Mouse (Mus musculus) MEL (cell line): ENCODE results near the gene Usp53. TPM values are rescaled to one million over a fixed set of nuclear protein-coding genes. Genes with fewer than 3 reads are reported as not detected.

Experiments
- DNase-seq: peaks from one replicate; pipeline ENCODE4 v3.0.0; 2011; ENCODE audit warnings: low read depth, low spot score
- H3K27ac ChIP-seq: 2 replicates; pipeline ENCODE4 v1.5.1; 2012; ENCODE audit warnings: low read depth, mild to moderate bottlenecking, control low read depth, low read length, moderate library complexity; ENCODE audit not compliant: control insufficient read depth
- H3K27me3 ChIP-seq, 2 experiments: fragments of 150-350 bp in 1 of 2; sonication (generic) in 1 of 2; 2 replicates each; pipeline ENCODE4 v1.6.1; 2012; ENCODE audit warnings: low read length in 2 of 2, mild to moderate bottlenecking in 2 of 2, improper control_type of control experiment in 1 of 2, moderate library complexity in 1 of 2; ENCODE audit not compliant: insufficient read depth in 2 of 2, control insufficient read depth in 1 of 2
- H3K36me3 ChIP-seq, 2 experiments: 2 replicates each; pipeline ENCODE4 v1.6.1; 2012 to 2014; ENCODE audit warnings: low read length in 2 of 2, improper control_type of control experiment in 1 of 2, inconsistent platforms in 1 of 2, mild to moderate bottlenecking in 1 of 2; ENCODE audit not compliant: insufficient read depth in 2 of 2, control insufficient read depth in 1 of 2
- H3K4me1 ChIP-seq, 2 experiments: fragments of 150-350 bp in 1 of 2; sonication (generic) in 1 of 2; 2 replicates each; pipeline ENCODE4 v1.6.1; 2012; ENCODE audit warnings: low read length in 2 of 2, improper control_type of control experiment in 1 of 2, mild to moderate bottlenecking in 1 of 2; ENCODE audit not compliant: insufficient read depth in 2 of 2, control insufficient read depth in 1 of 2
- H3K4me3 ChIP-seq, 2 experiments: fragments of 150-350 bp in 1 of 2; sonication (generic) in 1 of 2; 2 replicates each; pipeline ENCODE4 v1.5.1; 2012; ENCODE audit warnings: low read depth in 2 of 2, low read length in 2 of 2, mild to moderate bottlenecking in 2 of 2, moderate library complexity in 2 of 2, control low read depth in 1 of 2, improper control_type of control experiment in 1 of 2; ENCODE audit not compliant: control insufficient read depth in 1 of 2, insufficient read depth in 1 of 2
- H3K79me2 ChIP-seq: 2 replicates; pipeline ENCODE4 v1.6.1; 2012; ENCODE audit warnings: mild to moderate bottlenecking, low read length, moderate library complexity; ENCODE audit not compliant: control insufficient read depth, poor library complexity, insufficient read depth
- H3K9ac ChIP-seq: 2 replicates; pipeline ENCODE4 v1.6.1; 2012; ENCODE audit warnings: low read depth, mild to moderate bottlenecking, control low read depth, low read length, moderate library complexity; ENCODE audit not compliant: control insufficient read depth, poor library complexity, severe bottlenecking
- H3K9me3 ChIP-seq: fragments of 150-350 bp; sonication (generic); replicated peaks from 2 replicates; pipeline ENCODE4 v1.6.1; 2012; ENCODE audit warnings: mild to moderate bottlenecking, low read length, improper control_type of control experiment, moderate library complexity; ENCODE audit not compliant: insufficient read depth
- BHLHE40 ChIP-seq: IDR thresholded peaks from 2 replicates; pipeline ENCODE4 v1.6.1; 2012; ENCODE audit warnings: low read depth, mild to moderate bottlenecking, inconsistent platforms, low read length, improper control_type of control experiment, borderline replicate concordance
- CTCF ChIP-seq, 3 experiments: IDR thresholded peaks in 2 of 3; conservative IDR thresholded peaks in 1 of 3; 2 replicates each; pipeline ENCODE4 v1.5.1; 2011 to 2012; ENCODE audit warnings: low read length in 3 of 3, low read depth in 2 of 3, mild to moderate bottlenecking in 2 of 3, improper control_type of control experiment in 1 of 3, inconsistent platforms in 1 of 3, mixed read lengths in 1 of 3, moderate library complexity in 1 of 3; ENCODE audit not compliant: control insufficient read depth in 1 of 3, insufficient read depth in 1 of 3, poor library complexity in 1 of 3, severe bottlenecking in 1 of 3
- EP300 ChIP-seq, 2 experiments: IDR thresholded peaks; 2 replicates each; pipeline ENCODE4 v1.6.1; 2011; ENCODE audit warnings: improper control_type of control experiment in 2 of 2, low read length in 2 of 2, low read depth in 1 of 2, mild to moderate bottlenecking in 1 of 2
- ETS1 ChIP-seq: IDR thresholded peaks from 2 replicates; pipeline ENCODE4 v1.6.1; 2012; ENCODE audit warnings: low read depth, mild to moderate bottlenecking, inconsistent platforms, low read length, improper control_type of control experiment, moderate library complexity
- GATA1 ChIP-seq: IDR thresholded peaks from 2 replicates; pipeline ENCODE4 v1.6.1; 2011; ENCODE audit warnings: low read depth, low read length, improper control_type of control experiment
- JUND ChIP-seq: IDR thresholded peaks from 2 replicates; pipeline ENCODE4 v1.6.1; 2011; ENCODE audit warnings: low read depth, mild to moderate bottlenecking, improper control_type of control experiment, low read length
- MAFK ChIP-seq: IDR thresholded peaks from 2 replicates; pipeline ENCODE4 v1.6.1; 2011; ENCODE audit warnings: low read depth, mild to moderate bottlenecking, low read length, improper control_type of control experiment, borderline replicate concordance
- MAX ChIP-seq: IDR thresholded peaks from 2 replicates; pipeline ENCODE4 v1.6.1; 2011; ENCODE audit warnings: low read length, improper control_type of control experiment
- MAZ ChIP-seq: IDR thresholded peaks from 2 replicates; pipeline ENCODE4 v1.6.1; 2012; ENCODE audit warnings: low read depth, mild to moderate bottlenecking, inconsistent platforms, low read length, improper control_type of control experiment
- NELFE ChIP-seq: IDR thresholded peaks from 2 replicates; pipeline ENCODE4 v1.6.1; 2011; ENCODE audit warnings: low read depth, low read length, improper control_type of control experiment
- NRF1 ChIP-seq: IDR thresholded peaks from 2 replicates; pipeline ENCODE4 v1.6.1; 2014; ENCODE audit warnings: low read depth, mild to moderate bottlenecking, inconsistent platforms, low read length, improper control_type of control experiment, moderate library complexity; ENCODE audit not compliant: poor library complexity, insufficient read depth, severe bottlenecking
- RAD21 ChIP-seq: IDR thresholded peaks from 2 replicates; pipeline ENCODE4 v1.6.1; 2011; ENCODE audit warnings: mild to moderate bottlenecking, low read depth, low read length, improper control_type of control experiment
- RCOR1 ChIP-seq: IDR thresholded peaks from 2 replicates; pipeline ENCODE4 v1.6.1; 2012; ENCODE audit warnings: low read depth, mild to moderate bottlenecking, inconsistent platforms, low read length, improper control_type of control experiment
- SIN3A ChIP-seq: IDR thresholded peaks from 2 replicates; pipeline ENCODE4 v1.6.1; 2012; ENCODE audit warnings: low read length, improper control_type of control experiment, inconsistent platforms
- TBP ChIP-seq: IDR thresholded peaks from 2 replicates; pipeline ENCODE4 v1.8.0; 2011; ENCODE audit warnings: low read depth, low read length, improper control_type of control experiment
- TCF12 ChIP-seq: IDR thresholded peaks from 2 replicates; pipeline ENCODE4 v1.6.1; 2014; ENCODE audit warnings: low read depth, mild to moderate bottlenecking, inconsistent platforms, low read length, improper control_type of control experiment, moderate library complexity
- USF1 ChIP-seq: IDR thresholded peaks from 2 replicates; pipeline ENCODE4 v1.6.1; 2014; ENCODE audit warnings: low read depth, mild to moderate bottlenecking, inconsistent platforms, low read length, improper control_type of control experiment, moderate library complexity
- ZC3H11A ChIP-seq: IDR thresholded peaks from 2 replicates; pipeline ENCODE4 v1.6.1; 2012; ENCODE audit warnings: low read depth, mild to moderate bottlenecking, inconsistent platforms, low read length, improper control_type of control experiment
- polyA plus RNA-seq, 2 experiments: library from polyadenylated mRNA; stranded (reverse) in 1 of 2; unstranded in 1 of 2; fragments of >175 nt in 1 of 2; fragments of >200 nt in 1 of 2; gene quantifications; 2 replicates each; pipeline versions ENCODE4 v1.2.1 to v1.2.4; 2012; ENCODE audit warnings: low replicate concordance in 2 of 2, low read depth in 1 of 2; ENCODE audit not compliant: insufficient read length in 2 of 2, insufficient read depth in 1 of 2, missing spikeins in 1 of 2
- total RNA-seq: library from RNA; depleted of rRNA; stranded (reverse); fragments of 300-350 nt; gene quantifications from 2 replicates; pipeline ENCODE4 v1.2.3, GENCODE M21; 2012

Gene Usp53
- total and polyA plus RNA-seq, 3 experiments: 2.0 to 2.7 TPM; not detected in 1

GRCm38 (mm10) chr3:122972126-122972822 is 12.0 kb downstream of the Usp53 start:
- Histone ChIP-seq H3K27ac (no peak overlapping the region), H3K27me3 (no peaks in the 10 kb centered on the region), H3K9ac (no peak overlapping the region), H3K4me1 (no peaks in the 10 kb centered on the region; a peak in 1 of 4 replicates), H3K9me3 (no peaks in the 10 kb centered on the region), H3K4me3 (no peak overlapping the region), H3K79me2 (no peaks in the 10 kb centered on the region), H3K36me3 (no peaks in the 10 kb centered on the region)
- no peak for DNase-seq
- TF ChIP-seq TCF12: no peak
- no peak for TF ChIP-seq ZC3H11A
- TF ChIP-seq BHLHE40: no peak
- TF ChIP-seq NRF1: no peak
- no peak for TF ChIP-seq SIN3A
- TF ChIP-seq MAZ: no peak
- no peak for TF ChIP-seq MAFK
- no peak for TF ChIP-seq JUND
- TF ChIP-seq GATA1: no peak
- no peak for TF ChIP-seq ETS1
- no peak for TF ChIP-seq TBP
- TF ChIP-seq CTCF (IDR thresholded peaks at IDR 0.05 in 2 of 3, conservative IDR thresholded peaks at IDR 0.05 in 1 of 3; ENCODE audit: control insufficient read depth in 1 of 3, insufficient read depth in 1 of 3, low read depth in 2 of 3, low read length in 3 of 3, poor library complexity in 1 of 3, severe bottlenecking in 1 of 3): no peak
- no peak for TF ChIP-seq MAX
- TF ChIP-seq EP300 (IDR thresholded peaks at IDR 0.05; ENCODE audit: low read depth in 1 of 2, low read length in 2 of 2): no peak
- TF ChIP-seq USF1: no peak

GRCm38 (mm10) chr3:122968391-122968790 is 15.9 kb downstream of the Usp53 start:
- H3K27me3 ChIP-seq: no peaks in the 10 kb centered on the region
- H3K4me1 ChIP-seq: no peaks in the 10 kb centered on the region
- TF ChIP-seq RCOR1 (no peak), RAD21 (no peak), NELFE (no peak), MAZ (no peak)
- H3K9ac ChIP-seq: no peak overlapping the region
- H3K36me3 ChIP-seq: no peaks in the 10 kb centered on the region
- H3K4me3 ChIP-seq: no peak overlapping the region
- H3K9me3 ChIP-seq: no peaks in the 10 kb centered on the region
- DNase-seq: no peak
- no peaks in the 10 kb centered on the region for H3K79me2 ChIP-seq
- H3K27ac ChIP-seq: no peak overlapping the region
